Mouse (Mus musculus) cerebellum, postnatal 36 days (tissue): ENCODE data around the gene Echdc3.
A peak's percentile ranks its signal among the peaks of the same experiment; 100 is the strongest.

Experiments
- DNase-seq, 2 experiments: peaks; one replicate each; pipeline ENCODE4 v3.0.0; 2021 to 2022; ENCODE audit warnings: mixed read lengths in 2 of 2

Gene Echdc3

GRCm38 (mm10) chr2:6212724-6213511 lies at the start of gene Echdc3:
Echdc3 (minus strand) TSS chr2:6213033.
- DNase-seq, result peak; percentile 82 to 84

GRCm38 (mm10) chr2:6261718-6262117 lies 48.9 kb upstream of the Echdc3 start:
- no peak for DNase-seq

GRCm38 (mm10) chr2:6261201-6261672 lies 48.4 kb upstream of the Echdc3 start:
- DNase-seq, result no peak

DNA sequence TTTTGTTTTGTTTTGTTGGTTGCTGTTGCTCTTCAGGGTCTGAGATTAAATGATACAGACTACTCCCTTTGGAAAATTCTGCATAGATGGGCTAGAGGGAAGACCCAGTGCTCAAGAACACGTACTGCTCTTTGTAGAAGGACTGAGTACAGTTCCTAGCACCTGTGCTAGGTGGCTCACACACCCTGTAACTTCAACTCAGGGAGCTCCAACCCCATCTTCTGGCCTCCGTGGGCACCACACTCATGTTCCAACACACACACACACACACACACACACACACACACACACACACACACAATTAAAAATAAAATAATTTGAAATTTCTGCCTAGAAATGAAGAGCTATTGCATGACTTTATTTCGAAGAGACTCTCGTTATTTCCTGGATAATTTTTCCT lies 47.8 kb upstream of the Echdc3 start:
- no peak for DNase-seq

GRCm38 (mm10) chr2:6259182-6259581 lies 46.3 kb upstream of the Echdc3 start:
- no peak for DNase-seq

- no peak for DNase-seq
Measured at GRCm38 (mm10) chr2:6258026-6258425, 45.2 kb upstream of the Echdc3 start.

DNA sequence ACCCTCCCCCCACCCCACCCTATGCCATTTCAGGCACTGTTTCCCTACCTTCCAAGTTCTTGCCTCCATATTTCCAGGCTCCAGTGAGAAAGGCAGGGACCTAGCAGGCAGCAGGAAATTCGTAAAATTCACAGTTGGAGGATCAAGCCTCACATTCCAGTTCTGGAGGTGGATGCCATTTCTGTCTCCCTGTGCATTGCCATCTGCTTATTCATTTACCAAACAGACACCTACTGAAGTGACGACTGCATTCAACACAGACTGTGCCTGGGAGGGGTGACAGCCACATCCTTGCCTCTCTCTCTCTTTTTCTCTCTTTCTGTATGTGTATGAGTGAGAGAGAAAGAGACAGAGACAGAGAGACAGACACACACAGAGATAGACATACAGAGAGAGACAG lies 44.3 kb upstream of the Echdc3 start:
- DNase-seq, result no peak

DNA sequence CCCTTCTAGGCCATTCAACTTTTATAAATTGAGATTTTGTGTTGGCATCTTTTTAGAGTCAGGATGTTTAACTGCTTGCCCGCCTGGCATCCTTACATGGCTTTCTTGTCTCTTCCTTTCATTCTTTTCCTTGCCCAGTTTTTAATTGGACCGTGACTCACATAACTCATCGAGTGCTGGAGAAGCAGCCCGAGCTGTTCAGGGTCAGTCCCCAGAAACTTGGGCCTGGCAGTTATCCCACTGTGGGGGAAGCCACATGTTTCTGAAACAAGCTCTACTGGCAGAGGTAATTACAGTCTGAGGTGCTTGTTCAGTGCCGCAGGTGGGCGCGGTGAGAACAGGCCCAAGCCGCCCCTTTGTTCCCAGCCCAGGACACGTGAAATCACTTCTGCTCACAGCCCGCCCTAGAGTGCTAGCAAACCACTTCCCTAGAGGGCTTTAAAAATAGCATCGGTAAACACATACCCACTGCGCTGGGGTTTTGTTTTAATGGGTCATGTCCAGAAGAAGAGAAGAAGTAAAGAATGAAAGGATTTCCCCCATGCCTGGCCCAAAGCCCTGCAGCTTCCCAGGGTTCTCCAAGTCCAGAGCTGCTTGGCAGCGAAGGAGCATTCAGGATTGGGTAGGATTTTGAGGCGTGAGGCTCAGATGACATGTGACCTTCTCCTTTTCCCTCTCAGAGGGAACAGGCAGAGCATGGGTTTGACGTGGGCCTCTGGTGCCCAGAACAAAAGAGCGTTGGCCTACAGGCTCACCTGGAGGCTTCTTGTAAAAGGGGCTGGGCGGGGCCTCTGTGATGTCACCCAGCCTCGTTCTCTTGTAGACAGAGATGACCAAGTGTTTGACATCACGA lies 43.4 kb upstream of the Echdc3 start:
- peak; percentile 22 to 29 for DNase-seq

- DNase-seq, result no peak
Measured at GRCm38 (mm10) chr2:6255402-6255988, 42.7 kb upstream of the Echdc3 start.

GRCm38 (mm10) chr2:6252491-6252890 lies 39.7 kb upstream of the Echdc3 start:
- DNase-seq, result no peak

DNA sequence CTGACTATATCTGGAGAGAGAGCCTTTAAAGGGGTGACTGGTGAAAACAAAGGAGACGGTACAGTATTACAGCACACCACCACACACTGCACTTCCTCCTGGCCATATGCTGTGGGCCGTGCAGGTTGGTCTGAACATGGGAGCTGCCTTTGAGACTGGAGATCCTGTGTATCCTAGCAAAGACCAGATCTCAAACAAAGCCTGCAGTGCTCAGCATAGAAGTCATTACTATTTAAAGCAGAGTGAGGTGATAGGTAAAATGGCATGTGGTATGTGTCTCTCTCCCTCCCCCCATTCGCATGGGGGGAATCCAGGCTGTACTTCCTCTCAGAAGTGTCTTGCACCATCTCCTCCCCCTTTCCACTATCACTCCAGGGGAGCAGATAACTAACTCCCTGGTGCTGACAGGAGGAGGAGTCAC lies 38.3 kb upstream of the Echdc3 start:
- no peak for DNase-seq

GRCm38 (mm10) chr2:6241446-6241845 lies 28.6 kb upstream of the Echdc3 start:
- DNase-seq, result no peak

DNA sequence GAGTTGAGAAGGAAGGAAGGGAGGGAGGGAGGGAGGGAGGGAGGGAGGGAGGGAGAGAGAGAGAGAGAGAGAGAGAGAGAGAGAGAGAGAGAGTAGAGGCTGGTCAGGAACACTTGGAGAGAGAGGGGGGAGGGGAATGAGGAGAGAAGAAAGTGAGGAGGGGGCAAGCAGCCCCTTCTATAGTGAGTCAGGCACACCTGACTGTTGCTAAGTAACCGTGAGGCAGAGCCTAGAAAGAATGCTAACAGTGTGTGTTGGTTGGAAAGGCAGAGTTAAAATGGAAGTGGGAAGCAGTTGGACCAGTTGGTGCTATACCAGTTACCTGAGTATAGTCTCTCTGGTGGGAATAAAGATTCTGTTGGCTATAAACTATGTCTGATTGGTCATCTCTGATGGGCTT lies 27.2 kb upstream of the Echdc3 start:
- no peak for DNase-seq

- no peak for DNase-seq
Measured at GRCm38 (mm10) chr2:6239333-6239732, 26.5 kb upstream of the Echdc3 start.

- no peak for DNase-seq
Measured at GRCm38 (mm10) chr2:6238679-6239078, 25.8 kb upstream of the Echdc3 start.

DNA sequence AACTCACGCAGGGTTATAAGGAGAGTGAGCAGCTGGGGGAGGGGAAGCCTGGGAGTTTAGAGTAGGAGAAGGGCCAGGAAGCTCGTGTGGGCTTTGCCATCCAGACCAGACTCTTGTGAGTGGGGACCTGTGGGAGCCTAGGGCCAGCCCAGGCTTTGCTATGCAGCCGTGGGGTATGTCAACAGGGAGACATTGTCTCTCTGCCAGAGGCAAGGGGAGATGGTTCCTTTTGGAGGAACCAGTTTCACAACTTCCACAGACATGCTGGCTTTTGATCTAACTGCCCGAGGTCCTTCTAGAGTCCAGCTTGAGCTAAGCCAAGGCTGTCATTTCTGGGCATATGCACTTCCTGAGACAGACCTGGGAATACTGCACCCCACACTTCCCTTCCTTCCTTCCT lies 25.4 kb upstream of the Echdc3 start:
- no peak for DNase-seq

DNA sequence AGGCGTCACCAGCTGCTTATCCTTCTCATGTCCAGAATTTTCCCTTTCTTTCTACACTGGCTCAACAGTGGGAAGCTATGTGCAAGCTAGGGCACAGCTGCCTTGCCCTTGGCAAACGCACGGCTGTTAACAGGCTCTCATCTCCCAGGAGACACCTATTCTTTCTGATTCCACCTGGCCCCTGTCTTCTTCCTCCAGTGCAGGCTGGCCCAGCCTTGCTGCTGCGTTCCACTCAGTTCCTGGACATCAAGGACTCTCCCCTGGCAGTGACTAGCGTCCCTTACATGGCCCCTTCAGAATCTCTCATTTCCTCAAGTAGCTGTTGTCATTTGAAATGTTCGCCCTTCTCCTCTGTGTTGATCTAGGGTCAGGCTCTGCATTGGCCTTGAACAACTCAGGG lies 20.5 kb upstream of the Echdc3 start:
- DNase-seq, result no peak

DNA sequence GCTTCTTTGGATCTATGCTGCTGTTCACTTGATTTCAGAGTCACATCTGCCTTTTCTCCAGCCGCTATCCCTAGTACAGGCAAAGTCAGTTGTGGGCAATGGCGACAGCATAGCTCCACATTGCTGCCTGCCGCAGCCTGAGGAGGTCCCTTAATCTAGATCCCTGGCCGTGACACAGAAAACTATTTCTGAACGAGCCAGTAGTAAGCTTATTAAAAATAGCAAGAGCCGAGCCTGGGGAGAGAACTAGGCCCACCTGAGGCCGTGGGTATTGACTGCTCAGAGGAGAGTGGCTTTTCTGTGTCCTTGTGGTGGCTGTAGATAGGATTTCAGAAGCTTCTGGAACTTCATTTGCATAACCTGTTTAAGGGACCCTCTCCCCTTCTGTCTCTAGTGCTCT lies 19.9 kb upstream of the Echdc3 start:
- no peak for DNase-seq

- DNase-seq, result no peak
Measured at GRCm38 (mm10) chr2:6230865-6231264, 18.0 kb upstream of the Echdc3 start.

DNA sequence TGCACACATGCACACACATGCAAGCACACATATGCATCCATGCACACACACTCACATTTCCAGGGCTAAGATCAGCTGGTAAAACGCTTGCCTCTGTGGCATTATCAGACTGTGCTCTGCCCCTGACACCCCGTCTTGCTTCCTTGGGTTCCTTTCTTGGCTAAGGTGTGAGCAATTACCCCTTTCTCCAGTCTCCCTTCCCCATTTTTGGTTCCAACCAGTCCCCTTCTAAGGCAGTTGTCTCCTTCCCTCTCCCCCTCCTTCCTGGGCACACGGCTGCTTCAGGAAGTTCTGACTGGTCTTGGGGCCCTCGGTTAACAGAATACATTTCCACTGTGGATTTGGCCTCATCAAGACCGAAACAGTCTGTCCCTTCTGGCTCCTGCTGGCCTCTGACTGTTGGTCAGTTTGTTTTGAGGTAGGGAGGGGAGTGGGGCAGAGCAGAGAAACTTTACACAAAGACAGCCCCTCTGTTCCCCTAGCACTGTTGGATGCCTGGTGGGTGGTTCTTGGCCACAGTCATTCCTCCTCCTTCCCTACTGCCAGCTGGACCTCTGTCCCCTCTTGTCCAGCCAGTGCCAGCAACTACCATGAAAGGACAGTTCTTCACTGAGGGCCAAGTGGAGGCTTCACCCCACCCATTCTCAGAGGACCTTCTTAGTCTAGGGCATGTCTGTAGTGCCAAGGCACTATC lies 16.9 kb upstream of the Echdc3 start:
- DNase-seq, result peak in 1 of 2 experiments; percentile 21

- peak in 1 of 2 experiments; percentile 17 for DNase-seq
Measured at GRCm38 (mm10) chr2:6227059-6227445, 14.2 kb upstream of the Echdc3 start.

DNA sequence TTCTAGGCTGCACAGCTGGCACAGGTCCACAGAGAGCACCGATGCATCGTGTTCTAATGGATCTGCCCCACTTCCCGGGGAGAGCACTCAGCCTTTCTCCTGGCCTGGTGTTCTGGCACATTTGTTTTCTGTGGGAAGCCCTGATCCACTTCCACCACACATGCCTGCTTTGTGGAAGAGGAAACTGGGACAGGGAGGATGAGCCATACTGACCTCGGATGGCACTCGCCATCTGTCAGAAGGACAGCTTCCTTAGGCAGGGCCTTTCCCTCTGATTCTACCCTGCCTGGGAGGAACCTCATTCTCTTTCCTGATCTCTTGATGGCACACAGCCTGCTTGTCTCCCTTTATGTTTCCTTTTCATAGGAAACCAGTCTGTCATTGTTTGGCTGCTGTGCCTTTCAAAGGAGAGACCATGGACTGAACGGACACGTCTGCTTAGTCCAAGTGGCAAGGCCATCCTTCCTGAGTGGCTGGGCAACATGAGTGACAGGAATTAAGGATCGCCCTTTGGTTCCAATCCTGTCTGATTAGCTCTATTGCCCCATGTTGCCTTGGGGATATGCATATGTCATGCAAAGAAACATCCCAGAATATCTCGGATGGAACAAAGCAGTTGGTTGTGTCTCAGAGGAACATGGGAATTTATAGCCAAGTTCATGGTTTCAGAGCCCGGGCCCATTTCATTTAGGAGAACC lies 13.7 kb upstream of the Echdc3 start:
- peak; percentile 69 for DNase-seq
